Mouse (Mus musculus) kidney, adult 2 months (tissue): Measurements from ENCODE around the gene Gpr19.

Experiments
- CTCF ChIP-seq: fragments of 200-500 bp; conservative IDR thresholded peaks from 2 replicates; pipeline ENCODE4 v1.5.1; 2011; ENCODE audit warnings: low read depth, mild to moderate bottlenecking, control low read depth, low read length, moderate library complexity, mixed read lengths; ENCODE audit not compliant: insufficient read depth, insufficient read length
- POLR2A ChIP-seq: fragments of 200-500 bp; IDR thresholded peaks from one replicate; pipeline ENCODE4 v1.6.1; 2011; ENCODE audit warnings: low read depth, low read length, control low read depth

DNA sequence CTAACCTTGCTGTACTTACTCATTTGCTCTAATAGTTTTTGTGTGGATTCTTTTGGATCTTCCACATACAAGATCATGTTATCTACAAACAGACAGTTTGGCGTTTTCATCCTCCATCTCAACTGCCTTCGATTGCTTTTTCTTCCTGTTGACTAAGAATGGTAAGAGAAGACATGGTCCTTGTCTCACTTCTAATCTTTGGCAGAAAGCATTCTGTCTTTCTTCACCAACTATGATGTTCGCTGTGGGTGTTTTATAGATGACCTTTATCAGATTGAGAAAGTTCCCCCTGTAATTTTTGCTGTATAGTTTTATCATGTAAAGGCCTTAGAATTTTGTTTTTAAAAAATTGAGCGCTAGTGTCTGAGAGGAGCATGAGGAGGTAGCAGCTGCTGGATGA lies 60.3 kb downstream of the Gpr19 start:
- TF ChIP-seq CTCF = no peak
- TF ChIP-seq POLR2A = no peak
